ENCODE assay signal across 10 mouse cellular contexts in the genomic region with DNA sequence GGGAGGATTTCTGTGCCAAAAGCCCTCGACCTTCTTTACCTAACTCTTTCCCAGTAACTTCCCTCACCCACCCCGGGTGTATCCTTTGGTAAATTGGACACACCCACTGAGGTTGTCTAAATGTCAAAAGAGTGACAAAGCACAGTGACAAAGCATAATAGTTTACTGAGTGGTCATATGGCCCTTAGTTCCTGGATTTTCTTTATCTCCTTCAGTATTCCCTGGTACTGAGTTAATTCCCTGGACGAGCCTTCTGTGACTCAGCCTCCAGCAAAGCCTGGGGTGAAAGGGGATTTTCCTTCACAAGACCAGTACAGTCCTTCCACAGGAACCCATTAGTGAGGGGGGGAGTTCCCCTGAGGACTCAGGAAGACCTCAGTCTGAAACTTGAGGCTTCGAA. TPM values are rescaled to one million over a fixed set of nuclear protein-coding genes. Genes with fewer than 3 reads are reported as not detected.
A peak's percentile ranks its signal among the peaks of the same experiment; 100 is the strongest.
DNase-seq lines count a peak whose midpoint lies in the region; ATAC-seq lines count a peak whose summit lies in the region.
"Had no signal": no experiment of that assay in that cellular context is flagged by ENCODE, and none has a peak within 500 bp of the region (broad histone marks: within the 10 kb centered on the region; RNA-seq: fewer than 3 reads in every experiment).

No protein-coding gene starts in this region.

- H3K9me3 ChIP-seq in neural tube, embryonic 13.5 days: no peaks in the 10 kb centered on the region
- H3K9me3 ChIP-seq in intestine, embryonic 14.5 days (ENCODE audit: control insufficient read depth, low read length): no peaks in the 10 kb centered on the region
- no peaks in the 10 kb centered on the region for H3K9me3 ChIP-seq in stomach, embryonic 16.5 days (replicated peaks; ENCODE audit: control insufficient read depth, low read length)
- H3K9me3 ChIP-seq: midbrain, embryonic 15.5 days had no signal

- peaks cover 26% of the 10 kb centered on the region for H3K4me1 ChIP-seq in neural tube, embryonic 13.5 days (replicated peaks)
- H3K4me1 ChIP-seq in intestine, embryonic 14.5 days (replicated peaks; ENCODE audit: control insufficient read depth, insufficient read depth, low read length): no peaks in the 10 kb centered on the region; the same call in 1 of the 2 replicates
- H3K4me1 ChIP-seq in stomach, embryonic 16.5 days (ENCODE audit: control insufficient read depth, insufficient read depth, low read length): peaks cover 13% of the 10 kb centered on the region

- H3K36me3 ChIP-seq in neural tube, embryonic 13.5 days: peaks cover 11% of the 10 kb centered on the region; the same call in 1 of the 2 replicates
- no peaks in the 10 kb centered on the region for H3K36me3 ChIP-seq in intestine, embryonic 14.5 days (ENCODE audit: control insufficient read depth, insufficient read depth, low read length)
- H3K36me3 ChIP-seq in stomach, embryonic 16.5 days (ENCODE audit: control insufficient read depth, insufficient read depth, low read length): no peaks in the 10 kb centered on the region

- no peak for ATAC-seq in neural tube, embryonic 13.5 days (ENCODE audit: low read depth)
- ATAC-seq in intestine, embryonic 14.5 days (replicated peaks; ENCODE audit: low FRiP score, low TSS enrichment, low read depth): no peak
- no peak for ATAC-seq in stomach, embryonic 16.5 days (ENCODE audit: insufficient read depth, low FRiP score)
- ATAC-seq: midbrain, embryonic 15.5 days had no signal

- no peak overlapping the region for H3K27ac ChIP-seq in neural tube, embryonic 13.5 days (replicated peaks)
- no peak overlapping the region for H3K27ac ChIP-seq in intestine, embryonic 14.5 days (ENCODE audit: low read depth)
- H3K27ac ChIP-seq in stomach, embryonic 16.5 days (ENCODE audit: low read length): peak overlapping the region; percentile 62
- H3K27ac ChIP-seq: layer of hippocampus, adult 2 months; midbrain, embryonic 15.5 days had no signal

- H3K4me3 ChIP-seq in neural tube, embryonic 13.5 days: no peak overlapping the region
- no peak overlapping the region for H3K4me3 ChIP-seq in intestine, embryonic 14.5 days (ENCODE audit: low read depth, low read length)
- peak overlapping the region; percentile 64; the same call in 1 of the 2 replicates for H3K4me3 ChIP-seq in stomach, embryonic 16.5 days (replicated peaks; ENCODE audit: low read length)
- H3K4me3 ChIP-seq: layer of hippocampus, adult 2 months; midbrain, embryonic 15.5 days had no signal

- no peak for DNase-seq in neural tube, embryonic 10.5 days (ENCODE audit: extremely low spot score, low spot score)
- peak; percentile 66 for DNase-seq in c-Kit-negative CD71-positive TER-119-positive erythroid progenitor cells, embryonic 14.5 days (ENCODE audit: low read depth, low spot score)
- DNase-seq in intestine, embryonic 14.5 days (ENCODE audit: low spot score): no peak
- no peak for DNase-seq in lung, postnatal 4 days
- DNase-seq in embryo, embryonic 10.5 days (ENCODE audit: low spot score): no peak
- no peak for DNase-seq in cerebellum, adult 9-10 months

- 75% methylated on average over 4 of the region's 4 CpGs for WGBS in neural tube, embryonic 13.5 days
- WGBS in intestine, embryonic 14.5 days: 63% methylated on average over 4 of the region's 4 CpGs
- 46% methylated on average over 4 of the region's 4 CpGs for WGBS in stomach, embryonic 16.5 days

- H3K4me2 ChIP-seq in neural tube, embryonic 13.5 days: no peak overlapping the region
- H3K4me2 ChIP-seq in intestine, embryonic 14.5 days (ENCODE audit: low read length): 0 out of 2 replicates have a peak overlapping the region, but pooled peaks have one; percentile 53
- peak overlapping the region; percentile 74 for H3K4me2 ChIP-seq in stomach, embryonic 16.5 days (ENCODE audit: low read depth, low read length)
- H3K4me2 ChIP-seq: midbrain, embryonic 15.5 days had no signal

- no peaks in the 10 kb centered on the region for H3K27me3 ChIP-seq in neural tube, embryonic 13.5 days
- H3K27me3 ChIP-seq in intestine, embryonic 14.5 days (replicated peaks; ENCODE audit: control insufficient read depth, insufficient read depth, low read length): no peaks in the 10 kb centered on the region
- H3K27me3 ChIP-seq in stomach, embryonic 16.5 days (ENCODE audit: control insufficient read depth, insufficient read depth, low read length): no peaks in the 10 kb centered on the region
- H3K27me3 ChIP-seq: midbrain, embryonic 15.5 days had no signal

- 0 out of 2 replicates have a peak overlapping the region, but pooled peaks have one; percentile 41 for H3K9ac ChIP-seq in neural tube, embryonic 13.5 days
- no peak overlapping the region for H3K9ac ChIP-seq in intestine, embryonic 14.5 days (ENCODE audit: low read length)
- H3K9ac ChIP-seq in stomach, embryonic 16.5 days (ENCODE audit: low read length): 0 out of 2 replicates have a peak overlapping the region, but pooled peaks have one; percentile 51
- H3K9ac ChIP-seq: midbrain, embryonic 15.5 days had no signal

RNA-seq across cellular contexts. Expression of gene Prr13, which starts 2.1 kb away (rescaled TPM):
- 88.7 and 100.0 TPM in 2 replicates for polyA plus RNA-seq in neural tube, embryonic 13.5 days (2015; fragmentation: Nextera tagmentation; extraction: Ambion mirVana)
- polyA plus RNA-seq in intestine, embryonic 14.5 days (2014; fragmentation: Nextera tagmentation; extraction: Ambion mirVana): 132 and 141 TPM in 2 replicates
- 131 and 157 TPM in 2 replicates for polyA plus RNA-seq in stomach, embryonic 16.5 days (2015; fragmentation: Nextera tagmentation; extraction: Ambion mirVana)

RNA-seq across cellular contexts. Expression of gene Pcbp2, which starts 9.4 kb away (rescaled TPM):
- 137 and 142 TPM in 2 replicates for polyA plus RNA-seq in neural tube, embryonic 13.5 days (2015; fragmentation: Nextera tagmentation; extraction: Ambion mirVana)
- polyA plus RNA-seq in intestine, embryonic 14.5 days (2014; fragmentation: Nextera tagmentation; extraction: Ambion mirVana): 275 and 289 TPM in 2 replicates
- polyA plus RNA-seq in stomach, embryonic 16.5 days (2015; fragmentation: Nextera tagmentation; extraction: Ambion mirVana): 166 TPM in 2 replicates

RNA-seq across cellular contexts. Expression of gene Amhr2, which starts 15.8 kb away (rescaled TPM):
- polyA plus RNA-seq in neural tube, embryonic 13.5 days (2015; fragmentation: Nextera tagmentation; extraction: Ambion mirVana): 0.13 and 0.76 TPM in 2 replicates
- polyA plus RNA-seq in intestine, embryonic 14.5 days (2014; fragmentation: Nextera tagmentation; extraction: Ambion mirVana): 0.81 and 0.97 TPM in 2 replicates
- 0.68 and 2.5 TPM in 2 replicates for polyA plus RNA-seq in stomach, embryonic 16.5 days (2015; fragmentation: Nextera tagmentation; extraction: Ambion mirVana)

RNA-seq across cellular contexts. Expression of gene Gm10337, which starts 42.6 kb away (rescaled TPM):
- 8.7 and 16.2 TPM in 2 replicates for polyA plus RNA-seq in neural tube, embryonic 13.5 days (2015; fragmentation: Nextera tagmentation; extraction: Ambion mirVana)
- 3.4 TPM in 1 of 2 replicates, not detected in the other for polyA plus RNA-seq in intestine, embryonic 14.5 days (2014; fragmentation: Nextera tagmentation; extraction: Ambion mirVana)
- polyA plus RNA-seq in stomach, embryonic 16.5 days (2015; fragmentation: Nextera tagmentation; extraction: Ambion mirVana): not detected in 2 replicates

RNA-seq across cellular contexts. Expression of gene Sp1, which starts 55.0 kb away (rescaled TPM):
- 4.3 and 6.0 TPM in 2 replicates for polyA plus RNA-seq in neural tube, embryonic 13.5 days (2015; fragmentation: Nextera tagmentation; extraction: Ambion mirVana)
- 14.4 and 15.8 TPM in 2 replicates for polyA plus RNA-seq in intestine, embryonic 14.5 days (2014; fragmentation: Nextera tagmentation; extraction: Ambion mirVana)
- 9.5 and 10.3 TPM in 2 replicates for polyA plus RNA-seq in stomach, embryonic 16.5 days (2015; fragmentation: Nextera tagmentation; extraction: Ambion mirVana)
